Mouse (Mus musculus): Measurements from ENCODE around the gene Dnaja3.

DNA sequence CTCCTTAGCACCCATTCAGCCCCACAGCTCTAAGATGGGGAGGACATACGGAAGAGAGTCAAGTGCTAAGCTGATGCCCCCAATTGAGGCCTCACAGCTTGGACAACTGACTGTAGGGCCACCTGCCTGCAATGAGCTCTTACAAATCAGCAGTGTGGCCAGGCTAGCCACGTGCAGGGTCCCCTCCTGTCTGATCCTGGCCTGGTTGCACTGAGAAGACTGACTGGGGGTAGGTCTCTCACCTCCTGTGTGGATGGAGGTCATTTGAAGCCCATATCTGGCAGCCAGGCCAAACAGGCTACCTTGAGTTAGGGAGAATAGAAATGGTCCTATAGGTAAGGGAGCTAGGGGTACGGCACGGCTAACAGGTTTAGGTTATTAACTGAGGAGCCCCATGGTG lies 6.1 kb downstream of the Dnaja3 start:
- no peak for TF ChIP-seq CTCF (IDR thresholded peaks at IDR 0.05; ENCODE audit: low read depth, low read length)
- no peak for TF ChIP-seq GATA1 (IDR thresholded peaks at IDR 0.05; ENCODE audit: borderline replicate concordance, low read length)
- TF ChIP-seq GATA2 (IDR thresholded peaks at IDR 0.05; ENCODE audit: borderline replicate concordance, low read depth, low read length), result no peak
- TF ChIP-seq POLR2AphosphoS5 (IDR thresholded peaks at IDR 0.05; ENCODE audit: insufficient replicate concordance, low read depth, low read length), result no peak
- no peak for TF ChIP-seq TAL1 (conservative IDR thresholded peaks at IDR 0.05; ENCODE audit: low read depth, low read length)

Measured in G1E (cell line).